Mouse (Mus musculus): Measurements from ENCODE around the gene Gm12355.

- TF ChIP-seq POLR2A (IDR thresholded peaks at IDR 0.05; ENCODE audit: low read depth, low read length), result no peak
- TF ChIP-seq CTCF (IDR thresholded peaks at IDR 0.05; ENCODE audit: extremely low read depth, insufficient read length, insufficient replicate concordance, low read depth, low read length), result no peak
These were observed 47.7 kb downstream of the Gm12355 start for GRCm38 (mm10) chr11:98577776-98578175.

All from small intestine, adult 2 months (tissue).